Mouse (Mus musculus): ENCODE results near the gene Plppr5. TPM values are rescaled to one million over a fixed set of nuclear protein-coding genes. Genes with fewer than 3 reads are reported as not detected.

Plppr5 gene
- total RNA-seq, 2 experiments from 2014 or later = not detected

DNA sequence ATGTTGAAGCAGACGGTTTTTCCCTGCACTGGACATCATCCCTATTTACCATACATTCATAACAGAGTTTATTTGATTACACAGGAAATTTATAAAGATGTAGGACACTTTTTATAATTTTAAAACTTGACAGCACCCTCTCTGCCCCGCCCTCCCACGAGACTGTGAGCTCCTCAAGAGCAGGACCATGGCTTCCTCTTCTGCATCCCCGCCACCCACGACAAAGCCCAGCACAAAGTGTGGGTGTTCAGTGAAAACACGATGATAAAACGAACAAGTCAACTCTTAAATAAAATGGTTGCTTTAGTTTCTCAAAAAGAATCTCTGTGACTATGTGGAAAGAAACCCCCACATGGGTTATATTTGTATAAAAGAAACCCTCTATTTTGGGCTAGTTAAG lies 112.0 kb downstream of the Plppr5 start:
- intact Hi-C loops (cut with DNase I) = no loop called here
- no peak for DNase-seq

DNA sequence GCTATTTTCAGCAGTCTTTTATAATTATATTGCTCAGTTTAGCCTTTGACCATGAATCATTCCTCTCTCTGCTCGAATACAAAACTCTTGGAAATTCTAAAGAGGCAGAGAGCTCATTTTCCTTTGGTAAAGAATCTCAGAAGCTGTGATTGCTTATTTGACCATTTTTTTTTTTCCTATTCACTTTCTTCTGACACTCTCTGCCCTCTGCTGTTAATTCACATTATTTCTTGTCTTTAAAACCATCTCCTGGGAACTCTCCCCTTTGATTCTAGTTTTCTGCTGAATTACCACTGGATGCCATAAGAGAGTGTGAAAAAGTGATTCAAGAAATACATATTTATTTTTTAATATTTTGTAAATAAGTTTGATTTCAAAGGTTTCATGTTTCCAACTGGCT lies 120.1 kb downstream of the Plppr5 start:
- intact Hi-C loops (cut with DNase I) = no loop called here
- no peak for DNase-seq

- intact Hi-C loops (cut with DNase I) = no loop called here
- no peak for DNase-seq
Observed at GRCm38 (mm10) chr3:117696350-117696749, 121.7 kb downstream of the Plppr5 start.

- intact Hi-C loops (cut with DNase I) = no loop called here
- no peak for DNase-seq
Observed at GRCm38 (mm10) chr3:117708788-117709187, 134.2 kb downstream of the Plppr5 start.

DNA sequence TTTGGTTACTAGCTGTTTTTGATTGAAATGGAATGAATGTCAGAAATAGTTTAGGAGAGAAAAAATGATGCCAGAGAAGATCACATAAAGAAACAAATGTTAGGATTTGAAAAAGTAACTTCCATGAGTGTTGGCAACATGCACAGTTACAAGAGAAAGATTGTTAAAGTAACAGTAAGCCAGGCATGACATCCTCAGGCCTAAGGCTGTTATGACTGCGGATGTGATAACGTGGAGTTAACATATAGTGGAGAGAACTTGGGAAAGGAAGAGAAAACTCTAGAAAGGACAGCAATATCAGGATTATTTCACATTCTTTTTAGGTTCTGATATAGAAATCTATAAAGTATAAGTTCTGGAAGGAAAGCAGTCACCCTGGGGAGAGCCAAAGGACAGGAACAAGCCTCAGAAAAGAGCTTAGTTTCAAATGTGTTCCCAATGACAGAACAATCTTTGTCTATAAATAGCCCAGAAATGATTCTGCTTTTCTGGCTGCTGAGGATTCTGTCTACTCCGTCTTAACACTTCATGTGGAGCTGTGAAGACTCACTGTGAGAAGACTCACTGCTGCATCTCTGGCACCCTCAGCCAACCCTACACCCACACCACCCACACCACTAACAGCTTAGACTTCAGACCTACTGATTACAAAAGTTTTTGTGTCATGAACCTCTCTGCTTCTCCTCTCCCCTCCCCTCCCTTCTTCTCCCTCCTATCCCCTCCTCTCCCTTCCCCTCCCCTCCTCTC lies 142.1 kb downstream of the Plppr5 start:
- no peak for DNase-seq
- intact Hi-C loops (cut with DNase I) = loop anchor here (2.0 kb wide), 1 partner anchor 46 kb away; no protein-coding TSS in a partner anchor

DNA sequence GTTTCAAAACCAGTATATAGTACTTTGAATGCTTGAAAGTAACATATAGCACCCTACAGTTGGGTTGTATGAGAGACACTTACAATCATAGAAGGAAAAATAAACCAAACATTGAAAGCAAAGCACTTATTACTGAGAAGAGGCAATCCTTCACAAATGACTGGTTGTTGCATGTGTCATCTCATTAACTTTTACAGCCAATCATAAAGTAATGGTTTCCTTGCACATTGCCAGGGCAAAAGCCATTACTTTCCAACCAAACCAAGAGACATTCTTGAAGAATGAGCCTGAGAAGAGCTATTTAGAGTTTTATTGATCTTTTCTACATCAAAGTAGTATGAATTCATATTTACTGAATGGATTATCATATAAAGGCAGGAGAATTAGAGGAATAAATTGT lies 148.8 kb downstream of the Plppr5 start:
- no peak for DNase-seq
- intact Hi-C loops (cut with DNase I) = no loop called here

- no peak for DNase-seq
- intact Hi-C loops (cut with DNase I) = no loop called here
Observed at GRCm38 (mm10) chr3:117724521-117724920, 149.9 kb downstream of the Plppr5 start.

DNA sequence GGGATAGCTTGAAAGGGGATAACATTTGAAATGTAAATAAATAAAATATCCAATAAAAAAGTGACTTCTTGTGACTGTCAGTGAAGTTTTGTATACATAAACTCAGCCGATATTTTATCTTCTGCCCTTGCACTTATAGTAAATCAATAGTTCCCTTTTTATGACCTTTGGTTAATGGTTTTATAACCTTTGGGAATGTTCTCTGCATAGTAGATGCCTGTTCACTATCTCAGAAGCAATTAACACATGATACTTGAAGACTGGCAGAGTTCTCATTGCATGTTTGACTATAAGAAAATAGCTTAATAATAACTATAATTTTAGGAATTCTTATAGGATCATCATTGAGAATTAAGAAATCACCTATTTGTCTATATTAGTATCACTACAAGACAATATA lies 150.9 kb downstream of the Plppr5 start:
- intact Hi-C loops (cut with DNase I) = no loop called here

GRCm38 (mm10) chr3:117728136-117728535 lies 153.5 kb downstream of the Plppr5 start:
- intact Hi-C loops (cut with DNase I) = no loop called here
- no peak for DNase-seq

More for the DNA sequence above, 150.9 kb downstream of the Plppr5 start:
- no peak for DNase-seq

GRCm38 (mm10) chr3:117729121-117730072 lies 154.8 kb downstream of the Plppr5 start:
- no peak for DNase-seq
- intact Hi-C loops (cut with DNase I) = no loop called here

GRCm38 (mm10) chr3:117731545-117731944 lies 156.9 kb downstream of the Plppr5 start:
- no peak for DNase-seq
- intact Hi-C loops (cut with DNase I) = no loop called here

GRCm38 (mm10) chr3:117732661-117733060 lies 158.0 kb downstream of the Plppr5 start:
- DNase-seq = no peak
- intact Hi-C loops (cut with DNase I) = no loop called here

Other genes starting within 250 kb of the Plppr5 start
- under 1 TPM; 0.10 to 0.20 TPM for gene Plppr4, start 214.0 kb upstream of the Plppr5 start, total RNA-seq (2021)

All from gastrocnemius, postnatal 36 days (tissue).